Comparison of ENCODE assay signal across 9 mouse cellular contexts in the genomic region with DNA sequence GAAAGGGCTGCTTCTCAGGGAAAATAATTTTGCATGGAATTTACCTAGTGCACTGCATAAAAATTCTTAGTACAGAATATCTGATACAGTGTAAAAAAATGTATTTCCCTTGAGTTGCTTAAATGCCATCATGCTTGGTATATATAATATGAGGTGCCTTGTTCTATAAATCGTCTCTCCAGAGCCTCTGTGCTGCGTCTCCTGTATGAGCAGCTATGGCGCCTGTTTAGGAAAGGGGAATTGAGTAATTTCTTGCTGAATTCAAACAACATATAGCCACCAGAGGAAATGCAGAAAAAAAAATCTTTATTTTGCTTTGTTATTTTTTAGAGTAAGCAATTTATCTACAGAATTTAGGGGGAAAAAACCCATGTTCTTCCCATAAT.
DNase-seq lines count a peak whose midpoint lies in the region; ATAC-seq and TF ChIP-seq lines count a peak whose summit lies in the region.
"Had no signal": no experiment of that assay in that cellular context is flagged by ENCODE, and none has a peak within 500 bp of the region (broad histone marks: within the 10 kb centered on the region; RNA-seq: fewer than 3 reads in every experiment).

No protein-coding gene starts in this region.

- H3K36me3 ChIP-seq in heart, embryonic 12.5 days = no peaks in the 10 kb centered on the region
- no peaks in the 10 kb centered on the region for H3K36me3 ChIP-seq in forebrain, embryonic 12.5 days (replicated peaks)

- intact Hi-C loops in heart, postnatal 10 days (cut with DNase I) = loop anchor here (2.0 to 5.0 kb wide), 3 partner anchors 34 to 166 kb away; partner anchors contain the start of gene Rap1b
- intact Hi-C loops in left cerebral cortex, adult 2 months (cut with DNase I) = no loop called here

- H3K9ac ChIP-seq in heart, embryonic 12.5 days = no peak overlapping the region
- no peak overlapping the region for H3K9ac ChIP-seq in forebrain, embryonic 12.5 days

- no peak overlapping the region for H3K4me3 ChIP-seq in heart, embryonic 12.5 days
- no peak overlapping the region for H3K4me3 ChIP-seq in left cerebral cortex, adult 2 months
- H3K4me3 ChIP-seq in forebrain, embryonic 12.5 days (replicated peaks) = no peak overlapping the region

- DNase-seq in heart, postnatal 10 days = no peak
- no peak for DNase-seq in left cerebral cortex, adult 2 months (ENCODE audit: extremely low spot score in 1 of 2, low spot score in 2 of 2)
- no peak for DNase-seq in left cerebral cortex, adult 11 months (ENCODE audit: low spot score)
- DNase-seq in retina, postnatal 1 day = no peak
- DNase-seq: right cerebral cortex, postnatal 14 days had no signal

- TF ChIP-seq CTCF in left cerebral cortex, adult 2 months (IDR thresholded peaks at IDR 0.05) = no peak

- peaks cover 22% of the 10 kb centered on the region for H3K4me1 ChIP-seq in heart, embryonic 12.5 days (replicated peaks)
- H3K4me1 ChIP-seq in forebrain, embryonic 12.5 days = no peaks in the 10 kb centered on the region

- no peak for ATAC-seq in heart, embryonic 12.5 days (ENCODE audit: insufficient number of reproducible peaks, low FRiP score)
- peak; percentile 25; the same call in 1 of the 2 replicates for ATAC-seq in granulocyte monocyte progenitor cell, adult 5-6 weeks (replicated peaks; ENCODE audit: poor library complexity, severe bottlenecking)
- ATAC-seq in megakaryocyte, adult 5-6 weeks (ENCODE audit: poor library complexity, severe bottlenecking) = peak; percentile 52
- no peak for ATAC-seq in forebrain, embryonic 12.5 days (ENCODE audit: low FRiP score)

- H3K27me3 ChIP-seq in heart, embryonic 12.5 days (replicated peaks) = no peaks in the 10 kb centered on the region
- no peaks in the 10 kb centered on the region for H3K27me3 ChIP-seq in forebrain, embryonic 12.5 days

- H3K9me3 ChIP-seq in heart, embryonic 12.5 days (replicated peaks) = no peaks in the 10 kb centered on the region
- no peaks in the 10 kb centered on the region for H3K9me3 ChIP-seq in forebrain, embryonic 12.5 days

- peak overlapping the region; percentile 77 for H3K27ac ChIP-seq in heart, embryonic 12.5 days (ENCODE audit: poor library complexity, severe bottlenecking)
- peak overlapping the region; percentile 16; the same call in 1 of the 2 replicates for H3K27ac ChIP-seq in left cerebral cortex, adult 2 months
- no peak overlapping the region for H3K27ac ChIP-seq in forebrain, embryonic 12.5 days

- WGBS in heart, embryonic 12.5 days = 62% methylated on average over 3 of the region's 3 CpGs
- WGBS in forebrain, embryonic 12.5 days = 86% methylated on average over 3 of the region's 3 CpGs

- H3K4me2 ChIP-seq in heart, embryonic 12.5 days = peak overlapping the region; percentile 52
- no peak overlapping the region for H3K4me2 ChIP-seq in forebrain, embryonic 12.5 days

Comparison
In these comparisons a context has a peak if more than half of its experiments do, and no peak if none do; other contexts are left out.
1. ATAC-seq: peak in granulocyte monocyte progenitor cell, adult 5-6 weeks (single experiment) and megakaryocyte, adult 5-6 weeks (single experiment); none in heart, embryonic 12.5 days (single experiment) and forebrain, embryonic 12.5 days (single experiment).